ENCODE assay signal across 9 mouse cellular contexts in genomic region chr2:13264875-13265274, GRCm38 (mm10). TPM values are rescaled to one million over a fixed set of nuclear protein-coding genes. Genes with fewer than 3 reads are reported as not detected.
A peak's percentile ranks its signal among the peaks of the same experiment; 100 is the strongest.
DNase-seq lines count a peak whose midpoint lies in the region; ATAC-seq and TF ChIP-seq lines count a peak whose summit lies in the region.
"Had no signal": no experiment of that assay in that cellular context is flagged by ENCODE, and none has a peak within 500 bp of the region (broad histone marks: within the 10 kb centered on the region; RNA-seq: fewer than 3 reads in every experiment).

No protein-coding gene starts in this region.

- H3K4me1 ChIP-seq in kidney, embryonic 14.5 days (ENCODE audit: control insufficient read depth, insufficient read depth, low read length): no peaks in the 10 kb centered on the region
- H3K4me1 ChIP-seq in forebrain, embryonic 13.5 days: no peaks in the 10 kb centered on the region
- peaks cover 93% of the 10 kb centered on the region for H3K4me1 ChIP-seq in megakaryocyte, embryonic 14.5 days

- no peak overlapping the region for H3K4me3 ChIP-seq in kidney, embryonic 14.5 days (ENCODE audit: low read length)
- H3K4me3 ChIP-seq in C2C12 (ENCODE audit: insufficient read depth, poor library complexity, severe bottlenecking): no peak overlapping the region
- no peak overlapping the region for H3K4me3 ChIP-seq in forebrain, embryonic 13.5 days
- H3K4me3 ChIP-seq in megakaryocyte, embryonic 14.5 days (replicated peaks): peak overlapping the region; percentile 2
- H3K4me3 ChIP-seq: embryonic facial prominence, embryonic 15.5 days had no signal

- H3K79me3 ChIP-seq in C2C12 (ENCODE audit: low read depth): peaks cover 15% of the 10 kb centered on the region

- TF ChIP-seq CTCF in C2C12 (IDR thresholded peaks at IDR 0.05; ENCODE audit: control insufficient read depth, insufficient read depth, insufficient read length): peak; percentile 57

- WGBS in kidney, embryonic 14.5 days: 43% methylated on average over 4 of the region's 4 CpGs
- 47% methylated on average over 4 of the region's 4 CpGs for WGBS in forebrain, embryonic 13.5 days

- no peak overlapping the region for H3K9ac ChIP-seq in kidney, embryonic 14.5 days (ENCODE audit: low read depth, low read length)
- no peak overlapping the region for H3K9ac ChIP-seq in forebrain, embryonic 13.5 days
- H3K9ac ChIP-seq: embryonic facial prominence, embryonic 15.5 days had no signal

- H3K36me3 ChIP-seq in kidney, embryonic 14.5 days (ENCODE audit: control insufficient read depth, insufficient read depth, low read length): peaks cover 3% of the 10 kb centered on the region; the same call in 1 of the 2 replicates
- peaks cover 32% of the 10 kb centered on the region for H3K36me3 ChIP-seq in C2C12 (ENCODE audit: control insufficient read depth, insufficient read depth)
- H3K36me3 ChIP-seq in forebrain, embryonic 13.5 days (ENCODE audit: poor library complexity, severe bottlenecking): no peaks in the 10 kb centered on the region
- H3K36me3 ChIP-seq in megakaryocyte, embryonic 14.5 days (replicated peaks; ENCODE audit: low read length): peaks cover 94% of the 10 kb centered on the region
- H3K36me3 ChIP-seq in splenic B cell, adult 2 months (ENCODE audit: control insufficient read depth, insufficient read depth, low read length, poor library complexity, severe bottlenecking): no peaks in the 10 kb centered on the region; the same call in 1 of the 2 replicates
- H3K36me3 ChIP-seq: embryonic facial prominence, embryonic 15.5 days had no signal

- DNase-seq in kidney, postnatal 36 days: no peak
- peak; percentile 25 for DNase-seq in Muller cell, postnatal 12 days (ENCODE audit: inconsistent ontology term)
- DNase-seq in splenic B cell, adult 2 months (ENCODE audit: low read depth, low spot score): peak; percentile 70
- no peak for DNase-seq in adrenal gland, postnatal 25 days

- no peak overlapping the region for H3K4me2 ChIP-seq in kidney, embryonic 14.5 days (replicated peaks; ENCODE audit: low read depth, low read length)
- H3K4me2 ChIP-seq in forebrain, embryonic 13.5 days: no peak overlapping the region
- H3K4me2 ChIP-seq: embryonic facial prominence, embryonic 15.5 days had no signal

- peaks cover 52% of the 10 kb centered on the region for H3K79me2 ChIP-seq in C2C12 (ENCODE audit: control insufficient read depth, insufficient read depth)

- ATAC-seq in kidney, embryonic 14.5 days (ENCODE audit: low FRiP score, low TSS enrichment): 0 out of 2 replicates have a peak, but pooled peaks have one; percentile 40
- peak; percentile 76 for ATAC-seq in forebrain, embryonic 13.5 days

- H3K27me3 ChIP-seq in kidney, embryonic 14.5 days (ENCODE audit: control insufficient read depth, insufficient read depth, low read length): no peaks in the 10 kb centered on the region
- H3K27me3 ChIP-seq in C2C12 (ENCODE audit: control insufficient read depth, insufficient read depth, insufficient read length): no peaks in the 10 kb centered on the region
- no peaks in the 10 kb centered on the region for H3K27me3 ChIP-seq in forebrain, embryonic 13.5 days
- no peaks in the 10 kb centered on the region for H3K27me3 ChIP-seq in megakaryocyte, embryonic 14.5 days (replicated peaks)
- no peaks in the 10 kb centered on the region for H3K27me3 ChIP-seq in splenic B cell, adult 2 months (ENCODE audit: control insufficient read depth, insufficient read depth, low read length, poor library complexity, severe bottlenecking)
- H3K27me3 ChIP-seq: embryonic facial prominence, embryonic 15.5 days had no signal

- no peak overlapping the region for H3ac ChIP-seq in C2C12 (ENCODE audit: control insufficient read depth, insufficient read length, low read depth)

- H3K27ac ChIP-seq in kidney, embryonic 14.5 days (ENCODE audit: low read depth, low read length): no peak overlapping the region
- H3K27ac ChIP-seq in forebrain, embryonic 13.5 days: no peak overlapping the region
- H3K27ac ChIP-seq: embryonic facial prominence, embryonic 15.5 days had no signal

- no peaks in the 10 kb centered on the region for H3K9me3 ChIP-seq in kidney, embryonic 14.5 days (ENCODE audit: control insufficient read depth, low read length)
- no peaks in the 10 kb centered on the region for H3K9me3 ChIP-seq in forebrain, embryonic 13.5 days (replicated peaks)
- H3K9me3 ChIP-seq in megakaryocyte, embryonic 14.5 days: no peaks in the 10 kb centered on the region
- H3K9me3 ChIP-seq: embryonic facial prominence, embryonic 15.5 days had no signal

TF ChIP-seq in C2C12, 6 proteins besides CTCF, POLR2A, EP300 and RAD21:
- no peak for TF ChIP-seq USF1 (IDR thresholded peaks at IDR 0.05; ENCODE audit: low read depth)
- no peak for TF ChIP-seq MAX (IDR thresholded peaks at IDR 0.05)
- TF ChIP-seq MYOD1 (IDR thresholded peaks at IDR 0.05; ENCODE audit: control insufficient read depth, insufficient read length, low read depth): no peak
- TF ChIP-seq MYOG (IDR thresholded peaks at IDR 0.05; ENCODE audit: control insufficient read depth, extremely low read depth, insufficient read length): no peak
- no peak for TF ChIP-seq CEBPB (IDR thresholded peaks at IDR 0.05; ENCODE audit: low read depth)
- TF ChIP-seq FOSL1 (IDR thresholded peaks at IDR 0.05; ENCODE audit: insufficient read depth, low read length, poor library complexity, severe bottlenecking): no peak

RNA-seq across cellular contexts. Expression of gene Rsu1, which starts 6.3 kb away (rescaled TPM):
- 113 and 119 TPM in 2 replicates for polyA plus RNA-seq in kidney, embryonic 14.5 days (2014; fragmentation: Nextera tagmentation; extraction: Ambion mirVana)
- 104 TPM for polyA plus RNA-seq in C2C12 (2012; fragmentation: generic; extraction: Trizol)
- polyA plus RNA-seq in forebrain, embryonic 13.5 days (2015; fragmentation: Nextera tagmentation; extraction: Ambion mirVana): 45.9 and 50.0 TPM in 2 replicates
- polyA plus RNA-seq in megakaryocyte, embryonic 14.5 days (2012; ENCODE audit: insufficient read depth, low replicate concordance): 50.5 and 131 TPM in 2 replicates
- total RNA-seq in adrenal gland, postnatal 25 days (2021): 68.4 and 75.0 TPM in 2 replicates

Comparison
In these comparisons a context has a peak if more than half of its experiments do, and no peak if none do; other contexts are left out.
1. DNase-seq: peak in Muller cell, postnatal 12 days (single experiment) and splenic B cell, adult 2 months (single experiment); none in kidney, postnatal 36 days (0 of 2) and adrenal gland, postnatal 25 days (single experiment).